Mouse (Mus musculus): ENCODE results near the gene Ing2.

The Ing2 gene

DNA sequence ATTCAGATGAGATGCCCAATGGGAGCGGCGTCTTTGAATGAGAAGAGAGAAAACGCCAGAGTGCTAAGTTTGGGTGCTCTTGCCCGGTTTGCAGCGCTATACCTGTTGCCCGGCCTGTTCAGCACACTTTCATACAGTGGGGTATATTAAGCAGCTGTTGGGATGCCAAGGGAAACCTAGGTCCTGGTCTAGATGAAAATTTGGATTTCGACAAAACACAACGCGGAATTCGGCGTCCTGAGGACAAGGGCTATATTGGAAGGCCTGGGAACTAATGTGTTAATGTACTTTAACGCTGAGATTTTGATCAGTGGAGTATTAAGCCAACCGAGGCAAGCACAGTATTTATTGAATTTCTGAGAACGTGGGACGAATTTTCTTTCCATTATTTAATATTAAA is 868 bp upstream of the Ing2 start:
- DNase-seq (ENCODE audit: extremely low read depth, insufficient read length, low spot score): peak; percentile 28

DNA sequence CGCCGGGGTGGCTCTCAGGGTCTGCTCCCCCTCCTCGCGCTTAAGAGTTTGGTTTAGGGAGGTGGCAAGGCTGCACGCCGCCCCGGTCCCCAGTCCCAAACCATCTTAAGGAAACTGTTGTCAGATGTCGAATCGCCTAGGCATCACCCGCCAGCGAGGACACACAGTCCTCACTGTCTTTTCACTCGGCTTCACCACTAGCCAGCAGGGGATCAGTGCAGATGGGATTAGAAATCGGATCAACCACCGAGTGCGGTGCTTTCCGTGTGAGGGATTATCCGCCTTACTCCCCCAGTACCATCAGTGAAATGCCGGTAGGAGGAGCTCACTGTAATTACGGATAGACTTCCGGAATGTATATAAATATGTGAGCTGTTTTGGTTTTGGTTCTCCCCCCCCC is 430 bp upstream of the Ing2 start:
- DNase-seq (ENCODE audit: extremely low read depth, insufficient read length, low spot score): no peak

DNA sequence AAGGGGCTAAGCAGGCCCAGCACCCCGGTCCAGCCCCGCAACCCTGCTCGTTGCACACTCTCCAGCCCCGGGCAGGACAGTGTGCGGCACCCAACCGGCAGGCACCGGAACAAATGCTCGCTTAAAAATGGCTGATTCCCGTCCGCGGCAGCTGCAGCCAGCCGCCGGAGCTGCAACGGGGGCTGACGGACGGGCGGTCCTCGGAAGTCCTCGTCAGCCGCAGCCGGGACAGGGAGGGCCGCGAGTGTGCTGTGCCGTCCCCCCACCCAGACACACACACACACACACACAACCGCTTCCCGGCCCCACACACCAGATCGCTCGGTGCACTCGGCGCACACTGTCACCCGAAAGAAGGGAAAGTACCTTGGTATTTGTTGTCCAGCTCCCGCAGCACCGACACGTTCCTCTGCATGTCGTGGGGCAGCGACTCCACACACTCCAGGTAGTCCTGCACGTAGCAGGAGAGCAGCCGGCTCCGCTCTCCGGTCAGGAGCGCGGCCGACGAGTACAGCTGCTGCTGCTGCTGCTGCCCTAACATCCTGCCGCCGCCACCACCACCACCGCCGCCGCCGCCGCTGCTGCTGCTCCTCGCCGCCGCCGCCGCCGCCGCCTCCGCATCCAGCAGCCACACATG is 1.1 kb downstream of the Ing2 start:
- DNase-seq (ENCODE audit: extremely low read depth, insufficient read length, low spot score): peak; percentile 72

DNA sequence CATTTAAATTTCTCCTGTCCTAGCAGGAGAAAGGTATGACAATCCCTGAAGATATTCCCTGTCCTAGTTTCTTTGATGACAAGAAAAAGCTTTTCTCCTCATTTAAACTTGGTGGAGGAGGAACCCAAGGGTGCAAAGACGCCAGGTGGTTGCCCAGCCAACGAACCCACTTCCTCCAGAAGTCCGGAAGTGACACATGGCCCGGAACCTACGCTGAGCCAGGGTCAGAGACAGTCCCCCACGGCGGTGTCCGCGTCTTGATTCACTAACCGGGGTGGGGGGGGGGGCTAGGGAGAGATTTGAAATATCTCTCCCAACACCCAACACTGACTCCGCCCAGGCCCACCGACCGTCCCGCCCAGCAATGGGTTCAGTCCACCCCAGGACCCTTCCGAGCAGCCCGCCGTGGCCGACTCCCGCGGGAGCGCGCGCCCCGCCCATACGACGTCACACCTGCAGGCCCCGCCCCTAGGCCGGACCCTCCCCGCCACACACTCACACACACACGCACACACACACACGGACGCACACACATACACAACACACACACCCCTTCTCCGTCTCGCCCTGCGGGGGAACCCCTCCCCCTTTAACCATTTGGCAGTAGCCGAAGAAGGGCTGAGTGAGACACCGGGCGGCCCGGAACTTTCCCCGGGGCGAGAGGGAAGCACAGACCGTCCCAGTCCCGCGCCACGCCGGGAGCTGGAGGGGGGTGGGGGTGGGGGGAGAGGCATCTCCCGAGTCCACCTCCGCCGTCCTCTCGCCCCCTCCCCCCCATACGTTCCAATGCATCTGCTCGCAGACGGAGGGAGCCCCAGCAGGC is 1.8 kb downstream of the Ing2 start:
- DNase-seq (ENCODE audit: extremely low read depth, insufficient read length, low spot score): peak; percentile 88

DNA sequence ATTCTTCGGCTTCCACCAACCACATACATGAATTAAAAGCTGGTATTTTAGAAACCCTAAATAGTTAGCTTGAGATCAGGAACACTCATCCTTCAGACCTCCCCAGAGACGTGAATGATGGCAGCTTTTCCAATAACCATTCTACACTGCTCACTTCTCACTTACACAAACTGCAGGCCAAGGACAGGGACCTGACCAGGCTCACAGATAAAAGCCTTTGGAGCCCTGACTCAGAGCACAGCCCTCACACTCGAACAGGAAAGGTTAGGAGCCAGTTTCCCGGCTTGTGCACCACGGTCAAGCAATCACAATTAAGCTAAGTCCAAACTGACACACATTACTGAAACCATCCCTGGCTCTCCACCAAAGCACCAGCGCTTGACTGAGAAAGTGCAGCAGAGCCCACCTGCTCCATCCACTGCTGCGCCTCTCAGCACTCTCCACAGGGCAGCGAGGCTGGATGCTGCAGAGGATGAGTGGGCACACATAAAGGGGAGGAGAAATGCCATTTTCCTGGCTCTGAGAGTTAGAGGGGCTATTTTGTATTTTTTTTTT is 11.0 kb downstream of the Ing2 start:
- no peak for DNase-seq (ENCODE audit: extremely low read depth, insufficient read length, low spot score)

DNA sequence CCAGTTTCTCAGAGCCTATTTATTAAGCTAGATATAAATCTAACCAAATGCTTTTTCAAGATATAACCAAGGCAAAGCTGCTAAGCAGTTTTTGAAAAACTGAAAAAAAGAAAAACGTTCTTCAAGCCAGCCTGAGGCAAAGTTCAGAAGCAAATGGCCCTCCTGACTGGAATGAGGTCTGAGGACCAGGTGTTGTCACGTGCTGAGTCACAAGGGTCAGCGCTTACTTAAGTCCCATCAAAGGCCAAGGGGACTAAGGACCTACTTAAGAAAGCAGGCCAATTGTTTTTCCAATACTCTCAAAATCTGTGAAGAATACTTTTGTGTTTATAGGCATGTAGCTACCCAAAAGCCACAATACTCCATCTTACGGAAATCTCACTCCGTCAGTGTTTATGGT is 12.2 kb downstream of the Ing2 start:
- DNase-seq (ENCODE audit: extremely low read depth, insufficient read length, low spot score): no peak

DNA sequence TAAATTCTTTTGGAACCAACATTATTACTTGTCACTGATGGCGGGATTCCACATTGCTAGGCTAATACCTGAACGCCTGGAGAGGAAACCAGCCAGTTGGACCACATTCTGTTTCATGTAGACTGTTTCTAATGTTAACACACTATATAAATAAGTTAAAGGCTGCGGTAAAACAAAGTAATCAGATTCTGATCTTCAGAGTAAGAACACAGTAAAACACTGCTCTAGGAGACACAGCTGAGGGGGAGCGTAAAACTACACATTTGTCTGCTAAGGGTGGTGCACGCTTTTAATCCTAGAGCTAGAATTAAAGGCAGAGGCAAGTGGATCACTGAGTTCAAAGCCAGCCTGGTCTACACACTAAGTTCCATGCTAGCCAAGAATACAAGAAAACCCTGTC is 12.6 kb downstream of the Ing2 start:
- DNase-seq (ENCODE audit: extremely low read depth, insufficient read length, low spot score): no peak

DNA sequence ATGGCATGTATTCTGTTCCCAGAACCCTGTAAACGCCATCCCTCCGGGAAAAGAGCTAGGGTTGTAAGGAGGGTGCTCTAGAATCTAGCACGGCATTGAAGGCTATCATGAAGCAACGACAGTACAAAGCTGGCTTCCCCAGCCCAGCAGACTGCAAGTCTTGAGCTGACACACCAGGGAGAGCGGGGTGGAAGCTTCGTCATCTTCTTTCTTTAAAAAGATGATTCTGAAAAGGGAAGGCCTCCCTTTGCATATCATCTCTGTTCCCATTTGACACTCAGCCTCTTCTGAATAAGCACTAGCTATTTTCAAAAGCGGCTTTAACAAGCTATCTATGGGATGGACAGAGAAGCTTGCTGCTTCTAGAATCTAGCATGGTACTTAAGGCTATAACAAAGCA is 15.0 kb downstream of the Ing2 start:
- no peak for DNase-seq (ENCODE audit: extremely low read depth, insufficient read length, low spot score)

DNA sequence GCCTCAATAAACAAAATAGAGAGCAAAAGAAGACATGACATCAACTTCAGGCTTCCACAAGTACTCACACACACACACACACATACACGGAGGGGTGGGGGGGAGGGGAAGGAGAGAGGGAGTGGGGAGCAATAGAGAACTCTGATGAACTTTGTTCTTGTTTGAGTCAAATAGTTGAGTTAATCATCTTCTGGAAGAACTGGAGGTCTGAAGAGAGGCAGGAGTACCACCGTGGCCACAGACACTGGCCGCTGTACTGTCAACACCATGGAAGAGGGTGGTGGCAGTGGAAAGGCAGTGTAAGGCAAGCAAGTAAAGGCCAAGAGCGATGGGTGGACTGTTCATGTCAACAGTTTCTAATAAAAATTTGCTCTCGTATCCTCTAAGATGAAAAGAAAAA is 15.9 kb downstream of the Ing2 start:
- DNase-seq (ENCODE audit: extremely low read depth, insufficient read length, low spot score): no peak

DNA sequence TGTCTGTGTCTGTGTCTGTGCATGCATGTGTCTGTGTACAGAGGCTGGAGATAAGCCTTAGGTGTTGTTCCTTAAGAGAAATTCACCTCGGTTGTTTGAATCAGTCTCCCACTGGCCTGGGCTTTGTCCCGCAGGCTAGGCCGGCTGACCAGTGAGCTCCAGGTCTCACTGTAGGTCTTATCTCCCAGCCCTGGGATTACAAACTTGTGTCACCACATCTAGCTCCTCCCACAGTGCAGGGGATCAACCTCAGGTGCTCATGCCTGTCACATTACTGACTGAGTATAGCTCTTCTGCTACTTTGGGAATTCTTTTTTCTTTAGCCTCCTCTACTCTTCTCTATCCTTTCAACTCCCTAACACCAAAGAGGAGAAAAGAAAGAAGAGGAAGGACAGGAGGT is 20.9 kb downstream of the Ing2 start:
- no peak for DNase-seq (ENCODE audit: extremely low read depth, insufficient read length, low spot score)

DNA sequence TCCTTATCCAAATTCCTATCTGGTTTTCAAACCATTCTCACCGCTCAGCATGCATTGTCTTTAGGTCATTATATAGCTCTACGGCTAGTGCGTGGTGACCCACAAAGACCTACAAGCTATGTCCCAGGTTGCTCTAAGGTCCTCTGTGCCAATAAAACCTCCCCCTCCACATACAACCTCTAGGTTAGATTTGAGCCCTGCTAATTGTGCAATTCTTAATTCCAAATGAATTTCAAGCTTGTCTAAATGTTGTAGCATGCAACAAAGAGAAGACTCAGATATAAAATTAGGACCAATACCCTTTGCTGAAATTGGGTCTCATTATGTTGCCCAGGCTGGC is 22.6 kb downstream of the Ing2 start:
- DNase-seq (ENCODE audit: extremely low read depth, insufficient read length, low spot score): no peak

DNA sequence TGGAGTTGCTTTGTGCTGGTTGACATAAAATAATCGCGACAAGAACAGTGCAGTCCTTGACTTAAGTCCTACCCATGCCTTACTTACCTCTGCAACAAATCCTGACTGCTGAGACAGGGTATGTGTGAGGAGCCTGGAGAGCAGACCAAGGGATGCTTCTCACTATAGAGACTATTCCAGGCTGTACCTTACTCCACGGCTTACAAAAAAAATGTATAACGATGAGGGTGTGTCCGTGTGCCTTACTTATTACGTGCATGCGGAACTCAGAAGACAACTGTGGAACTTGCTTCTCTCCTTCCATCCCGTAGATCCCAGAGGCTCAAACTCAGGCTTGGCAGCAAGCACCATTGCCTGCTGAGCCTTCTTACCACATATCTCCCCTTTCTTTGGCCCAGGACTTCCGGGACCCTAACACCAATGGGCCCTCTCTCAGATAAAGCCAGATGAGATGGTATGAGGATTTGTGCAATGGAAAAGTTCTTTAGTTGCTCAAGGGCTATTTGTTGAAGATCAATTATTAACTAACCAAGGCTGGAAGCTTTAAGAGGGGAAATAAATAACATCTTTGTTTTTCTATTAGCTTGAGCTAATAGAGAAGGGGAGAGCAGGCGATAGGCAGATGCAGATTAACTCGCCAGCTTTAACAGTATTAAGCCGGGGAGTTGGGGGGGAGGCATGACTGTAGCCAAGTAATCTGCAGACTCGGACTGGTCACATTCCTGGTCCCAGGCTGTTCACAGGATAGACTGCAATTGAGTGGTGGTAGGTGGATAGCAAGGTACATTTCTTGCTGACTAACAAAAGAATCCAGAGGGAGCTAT is 23.2 kb downstream of the Ing2 start:
- DNase-seq (ENCODE audit: extremely low read depth, insufficient read length, low spot score): no peak

DNA sequence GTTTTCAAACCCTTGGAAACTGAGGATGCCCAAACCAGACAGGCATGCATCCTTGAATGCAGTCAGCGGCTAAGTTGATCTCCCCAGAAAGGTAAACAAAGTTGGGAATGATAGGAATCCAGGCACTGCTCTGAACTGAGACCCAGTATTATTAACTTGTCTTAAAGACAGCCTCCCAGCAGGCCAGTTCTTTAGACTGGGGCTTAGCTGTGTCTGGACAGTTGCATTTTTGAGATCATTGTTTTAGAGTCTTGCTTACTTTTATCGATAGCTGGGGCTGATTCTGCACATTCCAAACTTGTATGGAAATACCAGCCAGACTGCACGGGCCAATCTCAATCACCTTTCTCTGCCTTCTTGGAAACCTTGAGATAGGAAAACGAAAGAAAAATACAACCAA is 24.5 kb downstream of the Ing2 start:
- DNase-seq (ENCODE audit: extremely low read depth, insufficient read length, low spot score): no peak

DNA sequence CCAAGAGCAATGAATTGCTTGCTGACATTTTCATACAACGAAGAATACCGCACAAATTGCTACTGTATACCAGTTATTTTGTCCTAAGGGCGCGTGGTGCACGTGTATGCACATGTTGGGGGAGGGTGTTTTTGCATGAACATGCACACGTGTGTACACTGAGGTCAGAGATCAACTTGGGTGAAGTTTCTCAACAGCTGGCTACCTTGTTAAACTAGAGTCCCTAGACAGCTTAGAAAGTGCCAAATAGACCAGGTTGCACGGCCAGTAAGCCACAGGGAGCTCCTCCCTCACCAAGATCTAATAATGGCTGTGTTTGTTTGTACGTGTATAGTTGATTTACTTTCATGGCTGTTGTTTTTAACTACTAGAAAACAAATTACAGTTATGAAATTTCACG is 25.8 kb downstream of the Ing2 start:
- no peak for DNase-seq (ENCODE audit: extremely low read depth, insufficient read length, low spot score)

DNA sequence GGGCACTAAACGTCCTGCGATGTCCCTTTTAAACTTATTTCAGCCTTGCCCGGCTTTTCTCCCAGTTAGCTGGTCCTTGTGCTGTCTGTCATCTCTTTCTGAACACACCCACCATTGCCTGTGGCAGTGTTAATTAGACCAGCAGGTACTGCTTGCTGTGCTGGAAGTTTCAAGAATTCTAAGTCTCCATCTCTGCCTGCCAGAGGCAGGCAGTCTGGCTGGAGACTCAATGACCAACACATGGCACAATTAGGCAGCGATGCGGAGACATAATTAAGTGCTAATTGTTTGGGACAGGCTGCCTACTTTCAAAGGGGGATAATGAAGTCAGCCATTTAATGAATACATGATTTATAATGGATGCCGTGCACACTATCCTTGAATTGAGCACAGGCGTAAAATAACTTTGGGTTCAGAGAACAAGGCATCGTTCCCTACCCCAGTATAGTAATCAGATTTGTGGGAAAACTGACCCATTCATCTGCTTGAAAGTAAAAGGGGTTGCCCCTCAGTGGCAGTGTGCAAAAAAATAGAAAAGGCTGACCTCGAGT is 32.8 kb downstream of the Ing2 start:
- no peak for DNase-seq (ENCODE audit: extremely low read depth, insufficient read length, low spot score)

DNA sequence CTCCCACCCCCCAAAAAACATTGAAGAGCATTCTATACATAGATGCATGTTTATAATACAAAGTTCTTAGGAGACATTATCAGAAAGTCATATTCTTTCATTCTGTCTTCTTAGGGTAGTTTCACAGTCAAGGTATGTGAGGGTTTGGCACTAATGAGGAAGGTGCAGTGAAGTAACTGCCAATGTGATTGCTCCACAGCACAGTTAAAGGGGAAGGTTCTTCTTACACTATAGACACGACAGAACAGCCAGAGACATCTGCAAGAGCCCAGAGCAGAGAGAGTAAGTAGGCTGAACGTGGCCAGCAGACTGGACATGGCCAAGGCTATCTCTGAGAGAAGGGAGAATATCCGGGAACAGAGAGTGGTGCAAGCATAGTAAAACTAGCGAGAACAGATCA is 38.2 kb downstream of the Ing2 start:
- DNase-seq (ENCODE audit: extremely low read depth, insufficient read length, low spot score): no peak

DNA sequence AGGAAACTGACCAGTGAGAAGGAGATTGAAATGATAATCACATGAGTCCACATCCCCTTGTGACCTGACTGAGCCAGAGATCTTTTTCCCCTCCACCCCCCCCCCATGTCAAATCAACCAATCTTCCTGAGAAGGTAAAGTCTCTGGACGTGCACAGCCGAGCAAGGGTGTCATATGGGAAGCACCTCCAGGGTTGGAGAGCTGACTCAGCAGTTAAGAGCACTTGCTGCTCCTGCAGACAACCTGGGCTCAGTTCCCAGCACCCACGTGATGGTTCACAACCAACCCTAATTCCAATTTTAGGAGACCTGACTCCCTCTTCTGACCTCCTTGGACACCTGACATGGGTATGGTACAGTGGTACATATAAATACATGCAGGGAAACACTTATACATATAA is 39.3 kb downstream of the Ing2 start:
- DNase-seq (ENCODE audit: extremely low read depth, insufficient read length, low spot score): no peak

DNA sequence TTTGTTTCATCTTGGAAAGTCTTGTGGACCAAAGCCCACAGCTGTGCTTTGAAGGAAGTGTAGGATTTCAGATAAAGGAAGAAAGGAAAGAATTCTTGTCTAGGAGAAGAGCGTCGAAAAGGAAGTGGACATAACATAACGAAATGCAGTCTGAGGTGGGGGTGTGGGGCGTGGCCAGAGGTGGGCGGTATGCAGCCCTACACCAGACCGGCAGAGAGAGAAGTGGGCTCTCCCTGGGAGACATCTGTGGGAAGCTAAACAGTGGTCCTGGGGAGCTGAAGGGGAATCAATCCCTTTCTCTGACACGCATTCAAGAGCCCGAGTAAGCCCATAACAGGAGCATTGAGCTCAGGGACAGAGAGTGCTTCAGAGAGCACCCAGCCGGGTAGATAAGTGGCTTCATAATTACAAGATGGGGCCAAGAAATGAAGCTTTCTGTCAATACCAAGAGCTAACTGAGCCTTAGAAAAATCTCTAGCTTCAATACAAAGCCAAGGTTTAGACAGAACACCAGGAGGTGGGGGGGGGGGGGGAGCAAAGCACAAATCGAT is 40.5 kb downstream of the Ing2 start:
- no peak for DNase-seq (ENCODE audit: extremely low read depth, insufficient read length, low spot score)

DNA sequence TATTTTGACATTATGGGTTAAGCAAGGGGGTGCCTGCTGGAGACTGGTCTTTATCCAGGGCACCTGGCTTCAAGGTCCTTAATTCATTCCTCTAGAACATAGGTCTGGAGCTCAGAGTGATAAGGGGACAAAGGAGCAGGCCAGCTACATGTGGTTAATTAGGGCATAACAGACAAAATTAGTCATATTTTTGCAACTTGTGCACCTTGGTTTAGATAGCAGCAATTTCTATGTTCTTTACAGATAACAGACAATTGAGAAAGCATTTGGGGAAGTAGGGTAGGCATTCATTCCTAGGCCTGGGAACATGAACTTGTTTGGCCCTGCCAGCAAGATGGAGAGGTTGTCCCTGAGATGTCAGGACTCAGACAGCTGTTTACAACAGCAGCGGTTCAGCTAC is 54.2 kb downstream of the Ing2 start:
- no peak for DNase-seq (ENCODE audit: extremely low read depth, insufficient read length, low spot score)
